Mouse (Mus musculus) limb, embryonic 10.5 days (tissue): Measurements from ENCODE around the gene Bglap3. TPM values are rescaled to one million over a fixed set of nuclear protein-coding genes. Genes with fewer than 3 reads are reported as not detected.
"Not testable (repeated sequence)": the region's sequence is repeated elsewhere in the genome, so short reads cannot be mapped to it uniquely, and the experiment has no call there.

Source experiments
- DNase-seq: peaks from one replicate; pipeline ENCODE4 v3.0.0-alpha.2; 2017; ENCODE audit warnings: low spot score
- H3K27ac ChIP-seq: fragments of 300-500 bp; sonication (generic); 2 replicates; pipeline ENCODE4 v1.5.1; 2016; ENCODE audit warnings: mild to moderate bottlenecking
- H3K27me3 ChIP-seq: fragments of 300-500 bp; sonication (generic); 2 replicates; pipeline ENCODE4 v1.6.1; 2016; ENCODE audit warnings: low read depth, mild to moderate bottlenecking; ENCODE audit not compliant: poor library complexity, severe bottlenecking
- H3K36me3 ChIP-seq: fragments of 300-500 bp; sonication (generic); 2 replicates; pipeline ENCODE4 v1.6.1; 2016; ENCODE audit warnings: mild to moderate bottlenecking, moderate library complexity
- H3K4me1 ChIP-seq: fragments of 300-500 bp; sonication (generic); 2 replicates; pipeline ENCODE4 v1.6.1; 2016
- H3K4me3 ChIP-seq: fragments of 300-500 bp; sonication (generic); 2 replicates; pipeline ENCODE4 v1.5.1; 2016; ENCODE audit warnings: mild to moderate bottlenecking, moderate library complexity
- H3K9me3 ChIP-seq: fragments of 300-500 bp; sonication (generic); replicated peaks from 2 replicates; pipeline ENCODE4 v1.6.1; 2016; ENCODE audit warnings: mild to moderate bottlenecking
- WGBS: fragments of 180-500 bp; shearing (Covaris S2); methylation state at CpG from one replicate; pipeline ENCODE4 v1.1.7; 2016; 5-methylcytosine and 5-hydroxymethylcytosine counted together
- polyA plus RNA-seq: library from polyadenylated mRNA; unstranded; fragments of >200 nt; fragmentation: Nextera tagmentation; extraction: Ambion mirVana; gene quantifications from 2 replicates; pipeline ENCODE4 v1.2.1, GENCODE M21; 2016

Bglap3 gene
- polyA plus RNA-seq, 1 experiment from 2014 or later, result 0.09 TPM

DNA sequence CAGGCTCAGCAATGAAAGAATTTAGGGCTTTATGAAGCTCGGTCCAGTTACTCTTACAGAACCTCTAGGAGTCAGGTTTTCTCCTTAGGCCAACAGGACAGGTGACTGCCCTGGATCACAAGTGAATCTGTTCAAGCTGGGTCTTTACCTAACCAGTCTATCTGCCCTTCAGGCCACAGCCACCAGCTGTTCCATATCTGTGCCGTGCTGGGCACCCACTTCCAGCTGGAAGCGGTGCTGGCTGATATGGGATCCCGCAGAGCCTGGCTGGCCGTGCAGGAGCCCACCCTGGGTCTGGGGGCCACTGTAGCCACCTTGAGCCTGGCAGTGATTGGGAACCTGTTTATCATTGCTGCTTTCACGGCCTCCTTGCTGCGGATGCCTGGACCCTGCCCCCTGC lies 5.0 kb downstream of the Bglap3 start:
- H3K27ac ChIP-seq, H3K36me3 ChIP-seq, DNase-seq, H3K9me3 ChIP-seq, H3K4me3 ChIP-seq: not testable (repeated sequence)
- Histone ChIP-seq H3K4me1 (peaks cover 25% of the 10 kb centered on the region), H3K27me3 (peaks cover 47% of the 10 kb centered on the region)
- WGBS, result 54% methylated on average over 3 of the region's 7 CpGs

DNA sequence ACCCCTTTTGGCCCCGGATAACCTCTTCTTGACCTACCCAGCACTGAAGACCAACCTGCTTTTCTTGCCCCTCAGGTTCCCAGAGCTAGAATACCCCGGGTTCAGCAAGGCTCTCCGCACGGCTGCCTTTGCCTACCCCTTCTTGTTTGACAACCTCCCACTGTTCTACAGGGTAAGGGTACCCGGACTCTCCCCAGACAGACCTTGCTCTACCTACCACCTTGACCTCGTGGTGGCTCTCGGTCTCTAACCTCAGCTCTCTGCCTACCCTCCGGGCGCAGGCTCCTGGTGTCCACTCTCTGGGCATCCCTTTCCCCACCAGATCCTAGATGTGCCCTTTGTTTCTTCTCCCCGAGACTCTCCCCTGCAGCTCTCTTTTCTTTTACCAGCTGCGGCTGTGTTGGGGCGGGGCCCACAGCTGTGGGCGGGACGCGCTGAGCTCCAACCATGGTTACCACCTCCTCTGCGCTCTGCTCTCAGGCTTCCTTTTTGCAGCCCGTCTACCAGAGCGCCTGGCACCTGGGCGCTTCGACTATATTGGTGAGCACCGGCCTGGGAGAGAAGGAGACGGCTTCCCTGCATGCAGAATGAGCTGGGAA lies 5.6 kb downstream of the Bglap3 start:
- Histone ChIP-seq H3K4me1 (peaks cover 25% of the 10 kb centered on the region), H3K27me3 (peaks cover 47% of the 10 kb centered on the region), H3K36me3 (peaks cover 15% of the 10 kb centered on the region), H3K4me3 (peak overlapping the region; percentile 24)
- not testable (repeated sequence) for H3K9me3 ChIP-seq, DNase-seq, H3K27ac ChIP-seq
- WGBS, result 9% methylated on average over 22 of the region's 22 CpGs

DNA sequence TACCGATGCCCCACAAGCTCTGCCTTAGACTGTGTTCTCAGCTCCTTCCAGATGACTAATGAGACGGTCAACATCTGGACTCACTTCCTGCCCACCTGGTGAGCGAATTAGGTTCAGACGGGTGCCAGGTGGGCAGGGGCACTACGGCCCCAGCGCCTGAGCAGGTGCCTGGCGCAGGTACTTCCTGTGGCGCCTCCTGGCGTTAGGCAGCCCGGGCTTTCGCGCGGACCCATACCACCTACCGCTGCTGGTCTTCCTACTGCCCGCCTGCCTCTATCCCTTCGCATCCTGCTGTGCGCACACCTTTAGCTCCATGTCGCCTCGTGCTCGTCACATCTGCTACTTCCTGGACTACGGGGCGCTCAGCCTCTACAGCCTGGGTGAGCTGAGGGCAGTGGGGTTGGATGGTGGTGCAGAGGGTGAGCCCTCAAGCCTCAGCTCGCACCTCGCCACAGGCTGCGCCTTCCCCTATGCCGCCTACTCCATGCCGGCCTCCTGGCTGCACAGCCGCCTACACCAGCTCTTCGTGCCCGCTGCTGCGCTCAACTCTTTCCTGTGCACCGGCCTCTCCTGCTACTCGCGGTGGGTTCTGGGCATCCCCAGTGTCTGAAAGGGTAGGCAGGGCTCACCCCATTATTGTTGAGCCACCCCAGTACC lies 6.7 kb downstream of the Bglap3 start:
- Histone ChIP-seq H3K27ac (no peak overlapping the region), H3K4me1 (peaks cover 30% of the 10 kb centered on the region), H3K36me3 (peaks cover 26% of the 10 kb centered on the region), H3K4me3 (no peak overlapping the region), H3K9me3 (peaks cover 7% of the 10 kb centered on the region), H3K27me3 (peaks cover 47% of the 10 kb centered on the region)
- WGBS, result 33% methylated on average over 34 of the region's 34 CpGs
- no peak for DNase-seq

DNA sequence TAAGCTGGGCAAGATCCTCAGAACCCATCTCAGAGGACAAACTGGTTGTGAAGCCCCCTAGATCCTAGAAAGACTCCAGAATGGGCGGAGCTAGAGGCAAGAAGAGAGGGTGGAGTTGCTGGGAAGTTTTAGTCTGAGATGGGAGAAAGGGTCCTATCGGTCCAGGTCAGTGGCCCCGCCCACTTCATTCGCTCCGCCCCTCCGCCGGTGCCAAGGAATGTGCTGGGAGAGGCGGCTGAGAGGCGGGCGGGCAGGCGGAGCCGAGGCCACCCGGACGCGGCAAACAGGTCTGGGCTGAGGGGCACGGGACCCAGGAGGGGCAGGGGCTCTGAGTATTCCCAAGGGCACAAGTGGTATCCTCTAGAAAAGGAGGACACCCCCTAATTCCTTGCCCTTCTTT lies 8.2 kb downstream of the Bglap3 start, which contains the start of gene Paqr6:
Gene Paqr6, plus strand, starts transcription at position 248 of the 400 bp plus-strand sequence.
- Histone ChIP-seq H3K36me3 (peaks cover 41% of the 10 kb centered on the region), H3K4me3 (peak within 1 kb of the TSS; percentile 32), H3K27me3 (peaks cover 47% of the 10 kb centered on the region), H3K27ac (peak within 1 kb of the TSS; percentile 39), H3K4me1 (peaks cover 30% of the 10 kb centered on the region), H3K9me3 (no peaks in the 10 kb centered on the region)
- whole genome bisulfite sequencing, result 0% methylated on average over 16 of the region's 16 CpGs
- peak; percentile 69 for DNase-seq

DNA sequence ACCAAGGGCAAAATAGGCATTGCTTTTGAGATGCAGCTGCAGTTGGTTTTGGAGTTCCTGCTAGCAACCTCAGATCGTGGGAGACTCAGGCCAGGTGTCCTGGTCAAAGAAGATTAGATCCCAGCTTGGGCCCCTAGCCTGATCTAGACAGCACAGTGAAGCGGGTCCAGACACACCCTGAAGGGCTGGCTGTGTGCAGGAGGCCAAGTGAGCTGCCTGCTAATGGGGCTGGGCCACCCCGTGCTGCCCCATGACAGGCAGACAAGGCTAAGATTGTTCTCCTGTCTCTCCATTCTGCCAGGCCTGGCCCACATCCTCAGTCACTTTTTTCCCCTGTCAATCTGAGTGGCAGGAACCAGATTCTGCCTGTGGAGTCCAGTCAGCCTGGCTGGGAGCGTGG lies 8.8 kb downstream of the Bglap3 start:
- Histone ChIP-seq H3K27me3 (peaks cover 47% of the 10 kb centered on the region), H3K36me3 (peaks cover 47% of the 10 kb centered on the region), H3K4me1 (peaks cover 30% of the 10 kb centered on the region), H3K9me3 (no peaks in the 10 kb centered on the region), H3K4me3 (no peak overlapping the region; the same call in 1 of the 2 replicates), H3K27ac (peak overlapping the region; percentile 39)
- no peak for DNase-seq
- WGBS, result 68% methylated on average over 4 of the region's 4 CpGs

DNA sequence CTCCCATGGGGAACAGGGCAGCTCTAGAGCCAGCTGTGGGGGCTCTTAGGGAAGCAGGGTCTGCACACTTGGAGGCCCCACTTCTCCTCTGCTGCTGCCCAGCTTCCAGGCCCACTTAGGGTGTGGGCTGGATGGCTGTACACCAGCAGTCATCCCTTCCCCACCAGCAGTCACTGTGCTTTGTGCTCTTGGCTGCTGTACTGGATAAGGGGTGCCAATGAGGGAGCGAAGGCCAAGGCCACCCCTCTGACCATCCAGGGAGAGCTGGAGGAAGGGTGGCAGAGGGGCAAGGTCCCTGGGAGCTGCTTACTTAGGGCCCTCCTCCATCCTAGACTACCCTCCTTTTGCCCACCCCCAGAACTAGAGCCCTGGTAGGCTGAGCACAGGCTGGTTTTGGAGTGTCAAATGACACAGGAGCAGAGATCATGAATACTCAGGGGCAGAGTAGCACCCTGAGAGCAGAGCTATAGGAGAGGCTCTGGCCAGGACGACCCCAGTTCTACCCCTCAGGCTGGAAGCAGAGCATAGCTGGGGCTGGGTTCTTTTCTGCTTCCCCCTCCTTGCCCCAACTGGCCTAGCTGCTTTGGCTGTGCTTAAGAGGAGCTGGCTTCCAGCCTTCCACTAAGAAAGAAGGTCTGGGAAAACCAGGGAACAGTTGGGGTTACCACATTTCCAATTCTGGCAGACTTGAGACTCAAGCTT lies 10.8 kb downstream of the Bglap3 start:
- 76% methylated on average over 2 of the region's 2 CpGs for WGBS
- no peaks in the 10 kb centered on the region for H3K9me3 ChIP-seq
- DNase-seq, result no peak
- peaks cover 27% of the 10 kb centered on the region for H3K4me1 ChIP-seq
- peaks cover 36% of the 10 kb centered on the region for H3K27me3 ChIP-seq
- no peak overlapping the region for H3K27ac ChIP-seq
- H3K4me3 ChIP-seq, result no peak overlapping the region
- peaks cover 67% of the 10 kb centered on the region for H3K36me3 ChIP-seq

DNA sequence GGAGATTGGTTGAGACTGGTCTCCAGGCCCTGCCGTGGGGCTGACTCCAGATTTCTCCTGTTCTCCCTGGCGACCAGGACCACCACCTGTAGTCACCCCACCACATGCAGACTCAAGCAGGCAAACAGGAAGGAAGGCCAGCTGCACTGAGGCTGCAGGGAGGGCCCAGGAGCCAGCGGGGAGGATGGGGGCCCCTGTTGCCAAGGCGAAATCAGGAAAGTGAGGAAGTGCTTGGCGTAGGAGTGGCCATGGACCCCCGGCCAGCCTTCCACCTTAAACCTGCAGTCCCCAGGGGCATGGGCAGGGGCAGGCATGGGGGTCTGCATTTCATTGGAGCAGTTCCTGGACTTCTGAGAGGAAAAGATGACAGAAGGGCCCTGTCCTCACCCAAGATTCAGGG lies 11.4 kb downstream of the Bglap3 start:
- peaks cover 27% of the 10 kb centered on the region for H3K4me1 ChIP-seq
- H3K36me3 ChIP-seq, result peaks cover 73% of the 10 kb centered on the region
- H3K9me3 ChIP-seq, result no peaks in the 10 kb centered on the region
- H3K27ac ChIP-seq, result no peak overlapping the region
- H3K4me3 ChIP-seq, result no peak overlapping the region
- 83% methylated on average over 6 of the region's 6 CpGs for WGBS
- no peak for DNase-seq
- H3K27me3 ChIP-seq, result peaks cover 29% of the 10 kb centered on the region

DNA sequence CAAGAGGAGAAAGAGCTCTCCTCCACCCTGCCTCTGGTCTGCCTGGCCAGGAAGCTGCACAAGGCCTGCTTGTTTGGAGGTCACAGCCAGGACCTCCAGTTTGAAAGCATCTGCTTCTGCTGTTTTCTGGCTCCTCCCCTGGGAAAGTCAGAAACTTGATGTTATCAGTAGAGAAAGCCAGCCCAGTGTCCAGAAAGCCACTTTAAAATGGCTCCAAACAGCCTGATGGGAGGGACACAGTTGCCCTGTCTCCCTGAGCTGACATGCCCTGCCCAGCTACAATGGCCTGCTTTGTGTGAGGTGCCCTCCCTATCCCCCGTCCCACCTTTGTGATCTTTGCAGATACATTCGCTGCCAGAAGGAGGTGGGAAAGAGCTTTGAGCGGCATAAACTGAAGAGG lies 12.6 kb downstream of the Bglap3 start:
- Histone ChIP-seq H3K27me3 (peaks cover 18% of the 10 kb centered on the region), H3K36me3 (peaks cover 84% of the 10 kb centered on the region), H3K4me3 (no peak overlapping the region), H3K9me3 (no peaks in the 10 kb centered on the region), H3K4me1 (peaks cover 22% of the 10 kb centered on the region), H3K27ac (no peak overlapping the region)
- WGBS, result 88% methylated on average over 3 of the region's 3 CpGs
- no peak for DNase-seq

DNA sequence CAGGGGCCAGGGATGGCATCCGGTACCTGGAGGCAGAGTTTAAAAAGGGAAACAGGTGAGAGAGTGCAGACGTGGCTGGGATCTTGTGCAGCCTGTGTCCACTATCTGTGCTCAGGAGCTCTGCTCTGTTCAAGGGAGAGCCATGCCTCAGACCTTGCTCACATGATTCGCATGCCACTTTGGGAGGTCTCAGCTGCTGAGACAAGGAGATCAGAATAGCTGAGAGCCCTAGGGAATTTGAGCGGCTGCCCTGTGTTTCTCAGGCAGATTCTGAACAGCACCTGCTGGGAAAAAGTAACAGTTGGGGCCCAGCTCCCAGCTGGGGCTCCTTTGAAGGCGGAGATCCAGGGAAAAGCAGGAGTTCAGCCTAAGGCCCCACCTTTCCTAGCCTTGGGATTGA lies 13.0 kb downstream of the Bglap3 start:
- Histone ChIP-seq H3K4me3 (no peak overlapping the region), H3K27me3 (peaks cover 14% of the 10 kb centered on the region), H3K27ac (no peak overlapping the region), H3K36me3 (peaks cover 88% of the 10 kb centered on the region), H3K9me3 (no peaks in the 10 kb centered on the region), H3K4me1 (peaks cover 18% of the 10 kb centered on the region)
- 83% methylated on average over 5 of the region's 5 CpGs for WGBS
- no peak for DNase-seq

DNA sequence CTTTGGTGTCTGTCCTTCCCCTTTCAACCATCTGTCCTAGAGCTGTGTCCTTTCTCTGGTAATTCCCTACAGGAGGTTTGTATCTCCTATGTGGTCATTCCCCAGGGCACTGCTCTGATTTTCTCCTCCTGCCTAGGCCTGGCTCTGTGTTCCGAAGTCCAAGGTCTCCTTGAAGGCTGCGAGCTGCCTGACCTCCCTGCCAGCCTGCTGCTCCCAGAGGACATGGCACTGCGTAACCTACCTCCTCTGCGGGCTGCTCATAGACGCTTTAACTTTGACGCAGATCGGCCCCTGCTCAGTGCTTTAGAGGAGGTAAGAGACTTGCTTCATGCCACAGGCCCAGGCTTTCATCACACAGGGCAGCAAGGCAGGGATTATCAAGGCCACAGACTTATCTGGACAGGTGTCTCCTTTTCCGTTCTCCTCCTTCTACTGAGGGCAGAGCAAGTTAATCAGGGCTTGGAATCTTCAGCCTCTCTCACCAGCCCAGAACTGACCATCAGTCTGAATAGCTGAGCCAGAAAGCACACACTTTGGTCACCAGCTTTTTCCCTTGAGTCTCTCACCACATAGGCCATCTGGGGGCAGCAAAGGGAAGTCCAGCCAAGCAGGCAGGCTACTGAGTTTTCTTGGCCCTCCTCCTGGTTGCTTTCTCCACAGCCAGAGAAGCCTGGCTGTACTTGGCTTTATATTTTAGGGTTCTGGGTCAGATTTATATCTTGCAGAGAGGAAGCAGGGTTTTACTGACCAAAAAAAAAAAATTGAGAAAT lies 18.0 kb downstream of the Bglap3 start:
- 95% methylated on average over 8 of the region's 8 CpGs for WGBS

DNA sequence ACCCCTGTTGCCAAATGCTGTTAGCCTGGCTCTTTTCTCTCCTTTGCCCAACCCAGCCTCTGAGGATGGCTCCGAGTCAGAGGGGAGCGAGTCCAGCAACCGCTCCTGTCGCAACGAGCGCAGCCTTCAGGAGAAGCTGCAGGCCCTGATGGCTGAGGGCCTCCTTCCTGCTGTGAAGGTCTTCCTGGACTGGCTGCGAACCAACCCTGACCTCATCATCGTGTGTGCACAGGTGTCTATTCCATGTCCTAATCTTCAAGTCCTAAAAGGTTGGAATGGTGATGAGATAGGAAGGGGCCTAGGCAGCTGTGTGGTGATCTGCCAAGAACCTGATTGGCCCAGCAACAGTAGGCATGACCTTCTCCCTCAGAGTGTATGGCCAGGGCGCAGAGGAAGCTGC lies 19.6 kb downstream of the Bglap3 start:
- no peaks in the 10 kb centered on the region for H3K27me3 ChIP-seq
- DNase-seq, result no peak
- H3K36me3 ChIP-seq, result peaks cover 100% of the 10 kb centered on the region
- no peak overlapping the region for H3K27ac ChIP-seq
- H3K9me3 ChIP-seq, result no peaks in the 10 kb centered on the region
- H3K4me1 ChIP-seq, result no peaks in the 10 kb centered on the region
- WGBS, result 92% methylated on average over 9 of the region's 9 CpGs
- H3K4me3 ChIP-seq, result no peak overlapping the region

More for the DNA sequence above, 18.0 kb downstream of the Bglap3 start:
- no peak overlapping the region for H3K4me3 ChIP-seq
- no peak for DNase-seq
- no peaks in the 10 kb centered on the region for H3K27me3 ChIP-seq
- no peaks in the 10 kb centered on the region for H3K9me3 ChIP-seq
- H3K4me1 ChIP-seq, result no peaks in the 10 kb centered on the region
- H3K27ac ChIP-seq, result no peak overlapping the region
- peaks cover 100% of the 10 kb centered on the region for H3K36me3 ChIP-seq

DNA sequence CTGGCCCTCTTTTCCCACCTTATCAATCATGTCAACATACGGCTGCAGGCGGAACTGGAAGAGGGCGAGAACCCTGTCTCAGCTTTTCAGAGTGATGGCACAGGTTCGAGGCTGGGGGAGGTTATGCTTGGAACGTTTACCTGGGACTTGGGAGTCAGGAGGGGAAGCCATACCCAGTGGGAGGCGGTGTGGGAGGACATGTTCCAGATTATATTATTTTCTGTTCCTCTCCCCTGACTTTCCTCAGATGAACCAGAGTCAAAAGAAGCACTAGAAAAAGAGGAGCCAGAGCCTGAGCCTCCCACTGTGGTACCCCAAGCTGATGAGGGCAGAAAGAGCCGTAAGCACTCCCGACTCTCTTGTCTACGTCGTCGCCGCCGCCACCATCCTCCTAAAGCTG lies 21.8 kb downstream of the Bglap3 start:
- no peak for DNase-seq
- 88% methylated on average over 13 of the region's 13 CpGs for WGBS
- H3K4me1 ChIP-seq, result no peaks in the 10 kb centered on the region
- H3K9me3 ChIP-seq, result no peaks in the 10 kb centered on the region
- no peak overlapping the region for H3K4me3 ChIP-seq
- no peak overlapping the region for H3K27ac ChIP-seq
- H3K36me3 ChIP-seq, result peaks cover 100% of the 10 kb centered on the region
- H3K27me3 ChIP-seq, result no peaks in the 10 kb centered on the region
